Mouse (Mus musculus): ENCODE results near the gene Cobll1. TPM values are rescaled to one million over a fixed set of nuclear protein-coding genes. Genes with fewer than 3 reads are reported as not detected.
"Not testable (repeated sequence)": the region's sequence is repeated elsewhere in the genome, so short reads cannot be mapped to it uniquely, and the experiment has no call there.

Cobll1 gene
- polyA plus RNA-seq, 1 experiment from 2014 or later, result 3.3 TPM

DNA sequence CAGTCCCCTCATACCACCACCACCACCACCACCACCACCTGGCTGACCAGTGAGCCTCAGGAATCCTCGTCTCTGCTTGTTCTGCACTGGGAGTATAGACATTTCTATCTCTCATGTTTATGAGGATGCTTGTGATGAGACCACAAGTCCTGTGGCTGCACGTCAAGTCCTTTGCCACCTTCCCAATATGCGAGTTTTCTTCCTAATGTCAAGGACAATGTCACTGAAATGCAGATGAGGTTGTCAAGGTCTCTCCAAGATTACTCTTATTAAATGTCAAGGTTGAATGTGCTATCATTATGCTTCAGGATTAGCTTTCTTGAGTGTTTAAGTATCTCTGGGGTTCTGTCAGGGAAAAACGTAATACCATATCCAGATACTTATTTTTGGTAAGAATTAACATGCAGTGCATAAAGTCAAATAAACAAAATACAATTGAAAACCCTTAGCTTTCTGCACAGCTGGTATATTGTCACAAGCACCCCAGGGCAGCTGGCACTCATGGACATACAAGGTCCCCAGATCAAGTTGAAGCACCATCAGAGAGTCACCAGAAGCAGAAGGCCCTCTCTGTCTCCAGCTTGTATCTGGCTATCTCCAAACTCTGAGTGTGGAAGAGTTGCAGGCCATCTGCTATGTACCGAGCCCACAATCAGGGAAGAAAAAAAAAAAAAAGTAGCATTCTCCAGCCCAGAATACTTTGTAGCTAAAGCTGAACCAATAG, 27.5 kb upstream of the Cobll1 start:
- Histone ChIP-seq H3K4me3 (replicated peaks; ENCODE audit: low read length) (no peak overlapping the region), H3K4me2 (ENCODE audit: low read length) (no peak overlapping the region), H3K4me1 (replicated peaks; ENCODE audit: control insufficient read depth, insufficient read depth, low read length) (no peaks in the 10 kb centered on the region), H3K9ac (replicated peaks; ENCODE audit: low read depth, low read length) (no peak overlapping the region), H3K9me3 (ENCODE audit: control insufficient read depth, low read length) (no peaks in the 10 kb centered on the region), H3K27ac (ENCODE audit: low read length) (no peak overlapping the region), H3K27me3 (replicated peaks; ENCODE audit: control insufficient read depth, insufficient read depth, low read length) (no peaks in the 10 kb centered on the region), H3K36me3 (ENCODE audit: control insufficient read depth, insufficient read depth) (no peaks in the 10 kb centered on the region)
- ATAC-seq, result no peak
- 85% methylated on average over 5 of the region's 5 CpGs for WGBS

DNA sequence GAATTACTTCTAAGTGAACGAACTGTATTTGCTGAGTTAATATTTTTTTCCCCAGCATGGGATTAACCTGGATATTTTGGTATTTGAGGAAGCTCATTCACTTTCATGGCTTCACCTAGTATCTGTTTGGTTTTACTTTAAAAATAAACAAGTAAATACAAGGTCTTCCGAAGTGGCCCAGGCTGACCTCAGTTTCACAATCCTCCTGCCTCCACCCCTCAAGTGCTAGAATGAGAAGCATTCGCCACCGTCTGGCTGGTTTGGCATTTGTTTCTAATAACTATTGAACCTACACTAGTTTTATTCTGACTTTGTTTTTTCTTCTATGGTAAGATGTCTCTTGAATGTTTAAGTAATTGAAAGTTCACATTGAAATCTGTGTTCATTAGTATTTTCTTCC, 23.0 kb upstream of the Cobll1 start:
- no peak for ATAC-seq
- no peak overlapping the region for H3K4me3 ChIP-seq (replicated peaks; ENCODE audit: low read length)
- H3K9me3 ChIP-seq (ENCODE audit: control insufficient read depth, low read length), result no peaks in the 10 kb centered on the region
- WGBS, result 71% methylated on average over 4 of the region's 4 CpGs
- no peak overlapping the region for H3K27ac ChIP-seq (ENCODE audit: low read length)
- no peaks in the 10 kb centered on the region for H3K36me3 ChIP-seq (ENCODE audit: control insufficient read depth, insufficient read depth)
- H3K4me1 ChIP-seq (replicated peaks; ENCODE audit: control insufficient read depth, insufficient read depth, low read length), result no peaks in the 10 kb centered on the region
- no peak overlapping the region for H3K4me2 ChIP-seq (ENCODE audit: low read length)
- H3K27me3 ChIP-seq (replicated peaks; ENCODE audit: control insufficient read depth, insufficient read depth, low read length), result no peaks in the 10 kb centered on the region
- no peak overlapping the region for H3K9ac ChIP-seq (replicated peaks; ENCODE audit: low read depth, low read length)

DNA sequence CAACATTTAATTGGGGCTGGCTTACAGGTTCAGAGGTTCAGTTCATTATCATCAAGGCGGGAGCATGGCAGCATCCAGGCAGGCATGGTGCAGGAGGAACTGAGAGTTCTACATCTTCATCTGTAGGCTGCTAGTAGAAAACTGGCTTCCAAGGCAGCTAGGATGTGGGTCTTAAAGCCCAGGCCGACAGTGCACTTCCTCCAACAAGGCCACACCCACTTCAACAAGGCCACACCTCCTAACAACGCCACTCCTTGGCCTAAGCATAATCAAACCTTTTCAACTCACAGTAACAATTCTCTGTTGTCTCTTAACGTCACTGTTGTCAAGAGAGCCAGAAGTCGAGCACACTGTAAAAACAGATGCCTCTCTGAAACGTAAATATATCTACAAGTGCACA, 21.6 kb upstream of the Cobll1 start:
- not testable (repeated sequence) for H3K4me3 ChIP-seq (replicated peaks; ENCODE audit: low read length); H3K36me3 ChIP-seq (ENCODE audit: control insufficient read depth, insufficient read depth); ATAC-seq; H3K27ac ChIP-seq (ENCODE audit: low read length); H3K4me1 ChIP-seq (replicated peaks; ENCODE audit: control insufficient read depth, insufficient read depth, low read length); H3K27me3 ChIP-seq (replicated peaks; ENCODE audit: control insufficient read depth, insufficient read depth, low read length); H3K4me2 ChIP-seq (ENCODE audit: low read length); H3K9ac ChIP-seq (replicated peaks; ENCODE audit: low read depth, low read length); H3K9me3 ChIP-seq (ENCODE audit: control insufficient read depth, low read length)
- WGBS, result 77% methylated on average over 6 of the region's 6 CpGs

DNA sequence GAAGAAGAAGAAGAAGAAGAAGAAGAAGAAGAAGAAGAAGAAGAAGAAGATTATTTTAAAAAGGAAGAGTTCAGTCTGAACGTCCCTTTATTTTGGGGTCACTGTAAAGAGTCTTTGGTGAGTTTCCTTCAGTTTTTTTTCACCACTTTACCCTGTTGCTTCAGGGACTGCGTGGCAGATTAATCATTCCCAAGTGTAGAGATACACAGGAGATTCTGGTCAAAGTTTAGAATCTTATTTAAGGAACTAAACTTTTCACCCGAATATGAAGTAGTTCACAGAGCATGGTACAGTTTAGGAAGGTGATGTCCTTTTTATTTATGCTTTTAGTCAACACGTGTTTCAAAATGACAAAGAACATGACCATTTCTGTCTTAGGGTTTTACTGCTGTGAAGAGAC, 21.2 kb upstream of the Cobll1 start:
- Histone ChIP-seq H3K27ac (ENCODE audit: low read length) (no peak overlapping the region), H3K4me1 (replicated peaks; ENCODE audit: control insufficient read depth, insufficient read depth, low read length) (no peaks in the 10 kb centered on the region), H3K36me3 (ENCODE audit: control insufficient read depth, insufficient read depth) (no peaks in the 10 kb centered on the region), H3K4me3 (replicated peaks; ENCODE audit: low read length) (no peak overlapping the region), H3K4me2 (ENCODE audit: low read length) (no peak overlapping the region), H3K9ac (replicated peaks; ENCODE audit: low read depth, low read length) (no peak overlapping the region), H3K9me3 (ENCODE audit: control insufficient read depth, low read length) (no peaks in the 10 kb centered on the region), H3K27me3 (replicated peaks; ENCODE audit: control insufficient read depth, insufficient read depth, low read length) (no peaks in the 10 kb centered on the region)
- 89% methylated on average over 4 of the region's 4 CpGs for WGBS
- no peak for ATAC-seq

DNA sequence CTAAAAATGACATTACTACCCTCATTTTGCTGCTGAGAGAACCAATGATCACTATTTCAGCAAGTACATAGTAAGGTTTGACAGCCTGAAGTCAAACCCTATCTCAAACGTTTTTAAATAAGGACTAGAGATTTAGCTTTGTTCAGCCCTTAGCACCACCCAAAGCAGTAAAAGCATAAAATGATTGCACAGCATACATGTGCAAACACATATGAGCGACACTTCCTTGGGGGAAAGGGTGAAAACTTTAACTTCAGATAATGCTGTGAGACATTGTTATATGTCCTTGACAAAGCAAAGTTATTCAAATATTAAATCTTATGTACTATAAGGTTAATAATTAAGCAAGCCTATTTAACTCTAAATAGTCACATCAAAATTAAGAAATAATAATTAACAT, 18.2 kb upstream of the Cobll1 start:
- H3K4me3 ChIP-seq (replicated peaks; ENCODE audit: low read length), result no peak overlapping the region
- H3K4me2 ChIP-seq (ENCODE audit: low read length), result no peak overlapping the region
- H3K27me3 ChIP-seq (replicated peaks; ENCODE audit: control insufficient read depth, insufficient read depth, low read length), result no peaks in the 10 kb centered on the region
- no peaks in the 10 kb centered on the region for H3K4me1 ChIP-seq (replicated peaks; ENCODE audit: control insufficient read depth, insufficient read depth, low read length)
- no peak for ATAC-seq
- H3K9ac ChIP-seq (replicated peaks; ENCODE audit: low read depth, low read length), result no peak overlapping the region
- H3K27ac ChIP-seq (ENCODE audit: low read length), result no peak overlapping the region
- H3K36me3 ChIP-seq (ENCODE audit: control insufficient read depth, insufficient read depth), result no peaks in the 10 kb centered on the region
- no peaks in the 10 kb centered on the region for H3K9me3 ChIP-seq (ENCODE audit: control insufficient read depth, low read length)
- WGBS, result 58% methylated on average over 2 of the region's 2 CpGs

DNA sequence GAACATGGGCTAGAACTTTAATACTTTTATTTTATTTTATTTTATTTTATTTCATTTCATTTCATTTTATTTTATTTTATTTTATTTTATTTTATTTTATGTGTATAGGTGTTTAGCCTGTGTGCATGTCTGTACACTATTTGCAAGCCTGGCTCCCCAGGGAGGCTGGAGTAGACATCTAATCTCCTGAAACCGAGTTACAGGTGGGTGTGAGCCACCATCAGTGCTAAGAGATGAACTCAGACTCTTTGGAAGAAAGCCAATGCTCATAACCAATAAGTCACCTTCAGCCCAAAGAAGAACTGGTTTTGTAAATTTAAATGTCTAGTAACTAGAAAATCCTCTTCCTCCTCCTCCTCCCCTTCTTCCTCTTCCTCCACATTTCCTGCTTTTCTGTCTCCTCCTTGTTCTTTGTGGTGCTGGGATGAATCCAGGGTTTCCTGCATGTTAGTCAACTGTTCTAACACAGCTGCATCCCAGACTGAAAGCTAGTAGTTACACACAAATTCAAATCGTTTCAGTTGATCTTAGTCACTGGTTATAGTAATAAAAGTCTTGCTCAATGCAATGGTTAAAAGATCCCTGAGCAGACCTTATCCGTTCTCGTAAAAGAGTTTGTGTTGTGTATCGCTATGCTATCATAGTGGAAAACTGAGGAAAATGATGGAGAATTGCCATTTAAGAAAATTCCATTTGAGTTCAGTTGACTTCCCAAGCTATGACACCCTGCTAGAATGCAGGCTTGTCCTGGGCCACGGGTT, 17.5 kb upstream of the Cobll1 start:
- H3K27me3 ChIP-seq (replicated peaks; ENCODE audit: control insufficient read depth, insufficient read depth, low read length), result no peaks in the 10 kb centered on the region
- H3K36me3 ChIP-seq (ENCODE audit: control insufficient read depth, insufficient read depth), result no peaks in the 10 kb centered on the region
- H3K4me2 ChIP-seq (ENCODE audit: low read length), result no peak overlapping the region
- H3K4me3 ChIP-seq (replicated peaks; ENCODE audit: low read length), result no peak overlapping the region
- H3K9ac ChIP-seq (replicated peaks; ENCODE audit: low read depth, low read length), result no peak overlapping the region
- H3K27ac ChIP-seq (ENCODE audit: low read length), result no peak overlapping the region
- no peaks in the 10 kb centered on the region for H3K4me1 ChIP-seq (replicated peaks; ENCODE audit: control insufficient read depth, insufficient read depth, low read length)
- no peak for ATAC-seq
- H3K9me3 ChIP-seq (ENCODE audit: control insufficient read depth, low read length), result no peaks in the 10 kb centered on the region
- WGBS, result 84% methylated on average over 6 of the region's 6 CpGs

DNA sequence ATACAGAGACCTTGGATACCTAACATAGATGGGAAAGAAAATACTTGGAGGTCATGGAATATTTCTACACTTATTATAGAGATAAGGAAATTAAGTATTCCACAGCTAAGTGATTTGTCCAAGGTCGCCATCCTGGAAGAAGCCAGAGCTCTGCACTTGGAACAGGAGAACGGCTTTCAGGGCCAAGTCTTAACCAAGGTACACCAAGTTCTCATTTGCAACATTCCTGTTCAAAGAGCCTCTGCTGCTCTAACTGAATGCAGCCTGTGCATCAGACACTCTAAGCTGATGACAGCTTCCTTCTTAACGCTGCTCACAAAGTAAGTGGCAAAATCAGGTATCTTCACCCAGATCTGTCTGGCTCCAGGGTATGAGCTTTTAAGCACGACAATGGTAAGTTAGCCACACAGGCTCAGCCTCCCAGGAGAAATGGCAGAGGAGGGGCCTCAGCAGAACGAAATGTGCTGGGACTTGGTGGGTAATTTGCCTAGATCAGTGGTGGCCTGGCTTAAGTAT, 11.4 kb upstream of the Cobll1 start:
- ATAC-seq, result no peak
- WGBS, result 51% methylated on average over 5 of the region's 5 CpGs
- Histone ChIP-seq H3K9me3 (ENCODE audit: control insufficient read depth, low read length) (no peaks in the 10 kb centered on the region), H3K4me1 (replicated peaks; ENCODE audit: control insufficient read depth, insufficient read depth, low read length) (0 out of 2 replicates have a peak, but pooled peaks cover 2% of the 10 kb centered on the region), H3K4me2 (ENCODE audit: low read length) (no peak overlapping the region), H3K27me3 (replicated peaks; ENCODE audit: control insufficient read depth, insufficient read depth, low read length) (no peaks in the 10 kb centered on the region), H3K27ac (ENCODE audit: low read length) (no peak overlapping the region), H3K9ac (replicated peaks; ENCODE audit: low read depth, low read length) (no peak overlapping the region), H3K4me3 (replicated peaks; ENCODE audit: low read length) (no peak overlapping the region), H3K36me3 (ENCODE audit: control insufficient read depth, insufficient read depth) (no peaks in the 10 kb centered on the region)

DNA sequence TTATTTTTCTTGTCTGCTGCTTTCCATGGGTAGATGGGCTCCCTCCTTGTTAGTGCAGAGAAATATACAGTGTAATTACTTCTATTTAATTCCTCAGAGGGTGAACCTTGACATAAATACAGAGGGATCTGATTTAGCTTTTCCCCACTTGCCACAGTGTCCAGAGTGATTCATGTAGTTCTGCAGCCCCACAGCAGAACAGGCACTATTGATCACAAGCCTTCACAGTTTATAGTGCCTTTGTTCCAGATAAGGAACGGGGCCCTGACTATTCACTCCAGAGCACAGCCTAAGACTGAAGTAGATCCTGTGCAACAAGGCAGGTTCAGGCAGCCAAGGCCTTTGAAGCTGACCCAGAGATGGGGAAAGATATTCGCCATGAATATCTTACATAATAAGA, 10.4 kb upstream of the Cobll1 start:
- no peak for ATAC-seq
- 51% methylated on average over 2 of the region's 2 CpGs for WGBS
- no peaks in the 10 kb centered on the region for H3K9me3 ChIP-seq (ENCODE audit: control insufficient read depth, low read length)
- H3K4me2 ChIP-seq (ENCODE audit: low read length), result no peak overlapping the region
- H3K36me3 ChIP-seq (ENCODE audit: control insufficient read depth, insufficient read depth), result no peaks in the 10 kb centered on the region
- no peak overlapping the region for H3K9ac ChIP-seq (replicated peaks; ENCODE audit: low read depth, low read length)
- H3K27me3 ChIP-seq (replicated peaks; ENCODE audit: control insufficient read depth, insufficient read depth, low read length), result no peaks in the 10 kb centered on the region
- no peak overlapping the region for H3K4me3 ChIP-seq (replicated peaks; ENCODE audit: low read length)
- H3K4me1 ChIP-seq (replicated peaks; ENCODE audit: control insufficient read depth, insufficient read depth, low read length), result 0 out of 2 replicates have a peak, but pooled peaks cover 2% of the 10 kb centered on the region
- no peak overlapping the region for H3K27ac ChIP-seq (ENCODE audit: low read length)

DNA sequence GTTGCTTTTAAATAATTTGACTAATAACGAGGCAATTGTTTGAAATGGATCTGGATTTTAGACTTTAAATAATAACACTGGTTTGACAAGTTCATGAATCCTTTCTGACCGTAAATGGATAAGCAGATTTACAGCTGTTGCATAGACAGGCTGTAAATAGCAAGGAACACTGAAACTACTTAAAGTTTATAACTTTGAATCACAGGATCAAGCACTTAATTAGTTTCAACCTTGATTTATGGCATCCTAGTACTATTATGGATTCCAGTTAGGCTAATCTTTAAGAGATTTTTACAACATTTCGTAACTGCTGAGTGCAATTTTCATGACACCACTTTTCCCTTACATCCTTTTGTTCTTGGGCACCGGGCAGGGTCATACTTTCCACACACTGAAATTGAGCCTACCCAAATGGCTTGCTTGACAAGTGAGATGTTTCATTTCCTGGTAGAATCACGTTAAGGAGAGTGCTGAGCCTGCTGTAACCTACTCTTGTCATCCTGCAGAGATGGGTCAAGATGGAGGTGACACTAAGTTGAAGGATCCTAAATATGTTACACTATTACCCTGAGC, 1.1 kb upstream of the Cobll1 start:
- no peak overlapping the region for H3K4me3 ChIP-seq (replicated peaks; ENCODE audit: low read length)
- H3K27ac ChIP-seq (ENCODE audit: low read length), result no peak overlapping the region
- no peak overlapping the region for H3K4me2 ChIP-seq (ENCODE audit: low read length)
- H3K9ac ChIP-seq (replicated peaks; ENCODE audit: low read depth, low read length), result no peak overlapping the region
- ATAC-seq, result no peak
- no peaks in the 10 kb centered on the region for H3K9me3 ChIP-seq (ENCODE audit: control insufficient read depth, low read length)
- peaks cover 3% of the 10 kb centered on the region; the same call in 1 of the 2 replicates for H3K27me3 ChIP-seq (replicated peaks; ENCODE audit: control insufficient read depth, insufficient read depth, low read length)
- 81% methylated on average over 5 of the region's 5 CpGs for WGBS
- peaks cover 19% of the 10 kb centered on the region; the same call in 1 of the 2 replicates for H3K4me1 ChIP-seq (replicated peaks; ENCODE audit: control insufficient read depth, insufficient read depth, low read length)
- no peaks in the 10 kb centered on the region for H3K36me3 ChIP-seq (ENCODE audit: control insufficient read depth, insufficient read depth)
